Mouse (Mus musculus): ENCODE measurements around the gene Aida. TPM values are rescaled to one million over a fixed set of nuclear protein-coding genes. Genes with fewer than 3 reads are reported as not detected.

The Aida gene
- polyA plus RNA-seq (2012; rRNA removed) = 10.1 and 12.9 TPM in 2 replicates

GRCm38 (mm10) chr1:183296465-183296864, at the start of gene Aida:
Gene Aida (plus strand): TSS chr1:183296590.

GRCm38 (mm10) chr1:183296877-183297383, 540 bp downstream of the Aida start, which contains the start of gene Brox:
Gene Brox (minus strand): TSS chr1:183297269.

GRCm38 (mm10) chr1:183369427-183370014, 73.1 kb downstream of the Aida start, which contains the start of gene Mia3:
Gene Mia3 (minus strand): TSS chr1:183369553.

Other genes with a start within 250 kb of the Aida start
- gene Disp1, start 75.1 kb upstream of the Aida start, polyA plus RNA-seq (2012; rRNA removed) = 24.0 and 24.3 TPM in 2 replicates
- gene Brox, start 679 bp downstream of the Aida start, polyA plus RNA-seq (2012; rRNA removed) = 12.6 and 16.1 TPM in 2 replicates
- gene Mia3, start 73.0 kb downstream of the Aida start, polyA plus RNA-seq (2012; rRNA removed) = 57.0 and 59.7 TPM in 2 replicates
- 6.2 and 6.4 TPM in 2 replicates for gene Taf1a, start 92.4 kb downstream of the Aida start, polyA plus RNA-seq (2012; rRNA removed)
- 0.28 and 0.44 TPM in 2 replicates for gene Hhipl2, start 121.6 kb downstream of the Aida start, polyA plus RNA-seq (2012; rRNA removed)

All from ovary, adult 2 months (tissue).